Mouse (Mus musculus) testis, adult 2 months (tissue): Measurements from ENCODE around the gene Pan3.

Experiments
- CTCF ChIP-seq: fragments of 200-500 bp; IDR thresholded peaks from 2 replicates; pipeline ENCODE4 v1.5.1; 2012; ENCODE audit warnings: low read depth, mild to moderate bottlenecking, inconsistent platforms, low read length, moderate library complexity; ENCODE audit not compliant: control insufficient read depth, insufficient read depth, insufficient replicate concordance
- POLR2A ChIP-seq: fragments of 200-500 bp; IDR thresholded peaks from 2 replicates; pipeline ENCODE4 v1.6.1; 2012; ENCODE audit warnings: low read depth, mild to moderate bottlenecking, inconsistent platforms, low read length, moderate library complexity; ENCODE audit not compliant: control insufficient read depth

- TF ChIP-seq POLR2A (no peak), CTCF (no peak)
Observed at GRCm38 (mm10) chr5:147463251-147463650, 33.3 kb downstream of the Pan3 start.
